Mouse (Mus musculus) regulatory T cell (primary cell): ENCODE measurements around the gene Hddc3.
"Not testable (repeated sequence)": the region's sequence is repeated elsewhere in the genome, so short reads cannot be mapped to it uniquely, and the experiment has no call there.

Experiments used
- in situ Hi-C: fragments of 300-600 bp; cut with MboI, MseI; formaldehyde crosslinking; loops from one replicate; pipeline ENCODE4 v1.15.1; 2025; ENCODE audit warnings: high pct_unique_total_duplicates

Hddc3 gene

DNA sequence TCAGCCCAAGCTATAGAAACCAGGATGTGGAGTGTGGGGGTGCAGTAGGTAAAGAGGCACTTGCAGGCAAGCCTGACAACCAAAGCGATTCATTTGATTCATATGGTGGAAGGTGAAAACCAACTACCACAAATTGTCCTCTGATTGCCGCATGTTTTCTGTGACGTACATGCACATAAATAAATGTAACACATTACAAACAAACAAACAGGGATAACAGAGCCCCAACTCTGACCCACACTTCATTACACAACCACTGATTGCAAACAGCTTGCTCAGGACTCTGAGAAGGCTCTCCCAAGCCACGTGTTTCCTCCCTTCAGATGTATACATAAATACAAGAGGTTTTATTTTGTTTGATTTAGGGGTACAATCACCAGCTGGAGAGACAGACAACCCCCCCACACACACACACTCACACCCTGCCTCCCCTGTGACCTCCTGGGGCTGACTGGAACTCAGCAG is 27.1 kb downstream of the Hddc3 start:
- in situ Hi-C loops, result no loop called here

DNA sequence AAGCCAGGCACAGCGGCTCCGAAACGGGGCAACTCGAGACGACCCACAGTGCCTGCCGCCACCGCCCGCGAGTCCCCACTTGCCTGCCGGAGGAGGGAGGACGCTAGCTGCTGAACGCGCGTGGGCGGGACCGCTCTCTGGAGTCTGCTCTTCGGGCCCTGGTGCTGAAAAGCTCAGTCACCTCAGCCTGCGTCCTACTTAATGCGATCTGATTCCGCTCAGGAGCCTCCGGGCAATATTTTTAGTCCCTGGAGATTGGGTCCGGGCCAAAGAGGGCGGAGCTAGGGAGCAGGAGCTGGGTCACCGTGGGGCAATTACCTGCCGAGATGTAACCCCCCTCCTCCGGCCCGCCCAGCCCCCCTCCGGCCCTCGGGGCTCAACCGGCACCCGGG is 27.7 kb downstream of the Hddc3 start:
- in situ Hi-C loops, result no loop called here

DNA sequence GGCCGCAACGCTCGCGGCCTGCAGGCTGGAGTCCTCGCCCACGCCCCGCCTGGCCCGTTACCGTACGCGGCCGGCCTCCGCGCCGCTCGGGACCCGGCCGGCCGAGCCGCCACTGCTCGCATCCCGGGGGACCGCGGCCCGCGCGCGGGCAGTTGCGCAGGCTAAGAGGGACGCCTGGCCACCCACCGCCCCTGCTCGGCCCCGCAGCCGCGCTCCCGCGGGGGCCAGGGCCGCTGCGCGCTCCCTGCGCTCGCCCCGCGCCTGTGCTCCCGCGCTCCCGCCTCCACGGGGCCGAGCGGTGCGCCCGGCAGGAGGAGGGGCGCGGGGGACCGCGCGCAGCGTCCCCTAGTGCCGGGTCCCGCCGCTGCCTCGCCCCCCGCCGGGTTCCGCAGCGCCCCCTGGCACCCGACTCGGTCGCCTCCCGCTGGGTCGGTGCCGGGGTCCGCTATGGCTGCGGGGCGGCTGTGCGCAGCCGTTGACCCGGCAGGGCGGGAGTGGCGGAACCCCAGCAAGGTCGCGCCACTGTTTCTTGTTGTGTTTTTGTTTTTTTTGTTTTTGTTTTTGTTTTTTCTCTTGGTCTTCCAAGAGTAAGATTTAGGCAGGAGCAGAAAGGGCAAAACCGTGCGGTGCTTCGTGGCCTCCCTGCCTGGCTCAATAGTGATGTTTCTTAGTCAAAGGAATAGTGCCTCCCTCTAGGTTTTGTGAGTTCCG is 28.3 kb downstream of the Hddc3 start, which contains the start of gene Man2a2:
Gene Man2a2 (minus strand): TSS at position 335 of the 711 bp plus-strand sequence.
- in situ Hi-C loops, result no loop called here

DNA sequence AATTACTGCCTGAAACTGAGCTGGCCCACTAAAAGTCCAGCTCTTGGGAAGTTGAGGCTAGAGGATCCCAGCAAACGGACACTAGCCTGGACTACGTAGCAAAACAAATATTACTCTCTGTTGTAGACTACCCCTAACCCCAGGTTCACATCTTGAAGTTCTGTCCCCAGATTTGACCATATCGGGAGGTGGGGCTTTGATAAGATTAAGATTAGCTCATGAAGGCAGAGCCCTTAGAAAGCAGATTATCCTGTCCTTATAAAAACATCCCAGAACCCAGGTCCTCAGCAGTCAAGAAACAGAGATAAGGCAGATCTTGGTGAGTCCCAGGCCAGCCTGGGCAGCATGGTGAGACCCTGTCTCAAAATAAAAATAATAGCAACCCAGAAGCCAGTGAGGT is 29.3 kb downstream of the Hddc3 start:
- in situ Hi-C loops, result no loop called here

DNA sequence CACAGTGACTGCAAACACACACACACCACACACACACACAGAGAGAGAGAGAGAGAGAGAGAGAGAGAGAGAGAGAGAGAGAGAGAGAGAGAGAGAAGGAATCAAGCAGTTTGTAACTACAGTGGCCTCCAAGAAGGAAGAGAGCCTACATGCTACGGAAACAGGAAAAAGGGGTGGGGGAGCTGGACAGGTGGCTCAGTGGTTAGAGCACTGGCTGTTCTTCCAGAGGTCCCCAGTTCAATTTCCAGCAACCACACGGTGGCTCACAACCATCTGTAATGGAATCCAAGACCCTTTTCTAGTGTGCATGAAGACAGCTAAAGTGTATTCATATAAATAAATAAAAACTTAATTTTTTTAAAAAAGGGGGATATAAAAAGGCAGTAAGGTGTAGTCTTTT is 29.8 kb downstream of the Hddc3 start:
- in situ Hi-C loops, result no loop called here

DNA sequence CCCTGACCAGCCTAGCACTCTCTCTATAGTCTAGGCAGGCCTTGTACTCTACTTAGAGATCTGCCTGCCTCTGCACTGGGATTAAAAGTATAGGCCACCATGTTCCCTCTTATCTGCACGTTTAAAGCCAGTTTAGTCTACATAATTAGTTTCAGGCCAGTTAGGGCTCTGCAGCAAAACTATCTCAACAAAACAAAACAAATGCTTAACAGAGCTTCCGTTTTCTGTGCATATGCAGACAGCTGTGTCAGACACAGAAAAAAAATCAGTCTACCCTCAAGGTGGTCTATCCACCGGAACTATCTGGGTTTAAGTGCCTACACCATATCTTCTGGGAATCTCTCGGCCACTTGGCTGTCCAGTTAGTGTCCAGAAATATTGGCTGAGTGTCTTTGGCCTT is 30.4 kb downstream of the Hddc3 start:
- in situ Hi-C loops, result no loop called here

DNA sequence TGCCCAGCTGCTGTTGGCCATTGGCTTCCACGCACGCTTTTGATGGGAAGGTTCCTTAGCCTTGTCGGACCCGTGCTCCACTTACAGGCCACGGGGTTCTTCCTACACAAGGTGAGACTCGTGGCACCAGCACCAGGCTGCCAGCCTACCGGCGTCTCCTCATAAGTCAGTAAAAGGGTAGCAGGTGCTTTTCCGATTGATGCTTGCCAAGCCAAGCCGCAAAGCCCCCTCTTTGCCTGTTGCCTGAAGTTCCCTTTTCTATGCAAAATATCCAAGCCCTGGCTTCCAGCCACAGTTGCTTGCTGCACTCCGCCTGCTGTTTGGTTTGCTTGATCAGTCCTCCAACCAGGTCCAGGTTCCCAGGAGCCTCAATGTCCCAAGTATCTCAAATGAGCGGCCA is 30.9 kb downstream of the Hddc3 start:
- in situ Hi-C loops, result no loop called here

DNA sequence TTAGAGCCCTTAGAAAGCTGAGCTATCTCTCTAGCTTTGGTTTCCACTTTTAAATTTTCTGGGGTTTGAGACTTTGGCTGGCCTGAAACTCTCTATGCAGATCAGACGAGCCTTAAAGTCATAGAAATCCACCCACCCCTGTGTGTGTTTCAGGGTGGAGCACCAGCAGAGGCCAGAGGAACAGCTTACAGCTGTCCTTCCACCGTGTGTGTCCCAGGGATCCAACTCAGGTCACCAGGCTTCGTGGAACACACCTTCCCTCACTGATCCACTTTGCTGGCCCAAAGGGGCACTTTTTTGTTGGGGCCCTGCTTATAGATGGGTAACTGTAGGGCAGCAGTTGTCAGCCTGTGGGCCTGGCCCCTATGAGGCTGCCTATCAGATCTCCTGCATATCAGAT is 31.4 kb downstream of the Hddc3 start:
- in situ Hi-C loops, result no loop called here

DNA sequence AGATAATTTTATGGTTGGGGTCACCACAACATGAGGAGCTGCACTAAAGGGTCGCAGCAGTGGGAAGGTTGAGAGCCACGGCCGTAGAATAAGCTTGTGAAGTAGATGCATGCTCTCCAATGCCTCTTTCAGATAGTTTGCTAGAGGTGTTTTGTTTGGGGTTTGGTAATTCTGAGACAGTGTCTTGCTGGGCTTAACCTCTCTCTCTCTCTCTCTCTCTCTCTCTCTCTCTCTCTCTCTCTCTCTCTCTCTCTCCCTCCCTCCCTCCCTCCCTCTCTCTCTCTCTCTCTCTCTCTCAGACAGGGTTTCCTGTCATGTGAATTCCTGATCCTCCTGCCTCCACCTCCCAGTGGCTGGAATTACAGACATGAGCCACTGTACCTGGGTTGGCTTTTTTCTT is 31.8 kb downstream of the Hddc3 start:
- in situ Hi-C loops, result loop anchor here (5.0 kb wide), 1 partner anchor 32 kb away; the partner anchor contains the start of genes Hddc3 and Unc45a

DNA sequence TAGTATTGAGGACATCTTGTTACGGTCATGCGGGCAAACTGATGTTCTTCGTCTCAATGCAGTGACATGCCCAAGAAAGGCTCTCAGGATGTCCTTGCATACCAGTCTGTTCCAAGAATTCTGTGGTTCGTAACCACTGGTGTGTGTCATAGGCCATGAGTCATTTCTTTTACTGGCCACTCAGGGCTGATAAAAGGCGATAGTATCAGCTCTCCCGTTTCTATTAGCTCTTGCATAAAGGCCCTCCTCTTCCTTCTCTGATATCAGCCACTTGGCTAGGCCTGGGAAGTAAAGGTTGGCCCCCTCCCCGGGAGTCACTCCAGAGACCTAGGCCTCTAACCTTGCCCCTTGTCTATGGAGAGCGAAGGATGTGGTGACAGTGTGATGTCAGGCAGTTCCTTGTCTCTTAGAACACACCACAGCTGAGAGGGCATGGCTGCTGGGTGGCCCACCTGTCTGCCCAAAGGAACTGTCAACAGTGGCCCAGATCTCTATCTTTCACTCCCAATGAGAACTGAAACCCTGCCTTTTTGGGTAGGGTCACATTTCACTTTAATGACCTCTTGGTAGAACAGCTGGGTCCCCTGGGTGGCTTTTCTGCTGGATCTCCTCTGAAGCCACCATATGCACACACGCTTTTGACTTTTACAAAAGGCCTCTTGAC is 32.6 kb downstream of the Hddc3 start:
- in situ Hi-C loops, result loop anchor here (5.0 kb wide), 1 partner anchor 33 kb away; the partner anchor contains the start of genes Hddc3 and Unc45a

DNA sequence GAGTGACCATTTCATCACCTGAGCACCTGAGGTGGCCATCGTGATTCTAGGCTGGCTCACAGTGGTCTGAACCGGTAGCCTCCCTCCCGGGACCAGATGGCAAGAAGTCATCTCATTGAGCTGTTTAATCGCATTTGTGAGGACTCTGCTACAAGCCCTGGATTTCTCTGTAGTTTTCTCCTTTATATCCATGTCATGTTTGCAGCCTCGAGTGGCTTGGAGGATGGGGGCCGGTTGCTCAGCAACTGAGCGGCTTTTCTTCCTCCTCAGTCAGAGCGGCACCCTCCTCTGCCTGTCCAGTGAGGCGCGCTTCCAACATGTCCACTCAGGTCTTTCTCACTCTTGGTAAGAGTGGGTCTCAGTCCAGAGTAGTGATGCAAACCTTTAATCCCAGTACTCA is 33.3 kb downstream of the Hddc3 start:
- in situ Hi-C loops, result loop anchor here (5.0 kb wide), 1 partner anchor 34 kb away; the partner anchor contains the start of genes Hddc3 and Unc45a

DNA sequence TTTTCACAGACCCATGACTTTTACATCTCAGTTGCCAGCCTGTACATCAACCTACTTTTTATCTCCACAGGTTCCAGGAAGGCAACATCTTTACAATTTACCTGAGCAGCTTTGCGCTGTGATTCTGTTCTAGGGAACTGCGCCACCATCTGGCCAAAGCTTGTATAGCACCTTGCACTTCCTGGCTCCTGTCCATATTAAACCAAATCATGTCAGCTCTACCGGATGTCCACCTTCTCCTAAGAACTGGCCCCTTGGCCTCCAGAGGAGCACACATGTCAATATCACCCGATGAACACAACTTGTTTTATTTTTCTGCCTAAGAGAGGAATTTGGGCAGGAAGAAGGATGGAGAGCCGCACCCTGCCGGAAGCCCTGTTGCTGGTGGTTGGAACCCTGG is 34.6 kb downstream of the Hddc3 start:
- in situ Hi-C loops, result loop anchor here (5.0 kb wide), 1 partner anchor 35 kb away; the partner anchor contains the start of genes Hddc3 and Unc45a

DNA sequence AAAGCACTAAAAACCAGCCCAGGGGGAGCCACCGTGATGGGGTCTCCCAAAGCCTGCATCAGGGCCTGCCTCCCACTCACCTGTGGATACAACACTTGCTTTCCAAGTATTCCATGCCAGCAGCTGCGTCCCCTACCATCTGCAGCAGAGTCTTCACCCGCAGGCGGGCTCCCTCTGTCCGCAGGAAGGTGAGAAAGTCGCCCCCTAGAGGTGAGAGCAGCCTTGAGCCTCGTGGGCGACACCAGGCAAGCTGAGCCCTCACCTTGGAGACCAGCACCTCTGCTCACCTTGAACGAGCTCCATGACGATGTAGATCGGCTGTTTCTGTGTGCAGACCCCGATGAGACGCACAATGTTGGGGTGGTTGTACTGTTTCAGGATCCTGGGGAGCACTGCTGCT is 36.6 kb downstream of the Hddc3 start:
- in situ Hi-C loops, result loop anchor here (5.0 kb wide), 1 partner anchor 37 kb away; the partner anchor contains the start of genes Hddc3 and Unc45a

DNA sequence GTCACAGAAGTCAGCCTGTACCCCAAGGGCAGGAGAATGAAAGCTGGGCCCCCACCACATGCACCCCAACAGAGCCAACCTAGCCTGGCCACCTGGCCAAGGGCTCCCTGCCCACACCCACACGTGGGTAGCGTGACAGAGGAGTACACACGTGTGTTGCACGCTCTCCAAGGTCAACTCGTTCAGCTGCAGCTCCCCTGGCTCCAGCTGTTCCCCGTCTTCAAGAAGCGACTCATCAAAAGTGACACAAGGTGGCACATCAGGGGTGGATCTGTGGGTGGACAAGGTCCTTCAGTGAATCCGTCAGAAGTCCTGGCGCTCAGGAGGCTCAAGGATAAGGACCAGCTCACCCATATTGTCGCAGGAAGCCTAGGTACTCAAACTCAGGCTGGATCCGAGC is 40.0 kb downstream of the Hddc3 start:
- in situ Hi-C loops, result no loop called here

DNA sequence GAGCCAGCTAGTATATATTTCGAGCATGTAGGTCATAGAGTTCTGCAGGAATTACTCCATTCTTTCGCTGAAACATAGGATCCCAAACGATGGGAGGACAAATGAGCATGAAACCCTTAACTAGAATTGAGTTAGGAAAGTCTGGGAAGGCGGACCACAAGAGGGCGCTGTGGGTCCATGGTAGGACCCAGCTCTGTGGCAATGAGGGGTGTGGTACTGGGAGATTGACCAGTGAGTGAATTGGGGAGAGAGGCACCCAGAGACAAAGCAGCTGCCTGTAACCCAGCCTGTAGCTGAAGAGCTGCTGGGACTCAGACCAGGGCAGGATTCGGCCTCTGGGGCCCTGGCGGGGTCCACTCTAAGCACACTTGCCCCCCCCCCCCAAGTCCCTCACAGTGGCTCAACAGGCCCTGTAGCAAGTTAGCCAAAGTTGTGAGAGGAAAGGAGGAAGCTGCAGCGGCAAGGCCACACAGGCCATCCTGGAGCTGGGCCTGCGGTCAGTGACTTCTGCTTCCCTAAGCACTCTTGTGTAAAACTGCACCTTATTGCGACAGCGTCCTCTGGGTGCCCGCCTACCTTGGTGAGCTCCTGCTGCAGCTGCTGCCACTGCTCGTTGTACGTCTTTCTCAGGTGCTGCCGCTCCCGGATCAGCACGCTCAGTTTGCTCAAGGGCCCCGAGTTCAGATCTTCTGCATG is 43.5 kb downstream of the Hddc3 start:
- in situ Hi-C loops, result loop anchor here (5.0 kb wide), 2 partner anchors 86 to 196 kb away; no protein-coding TSS in a partner anchor

DNA sequence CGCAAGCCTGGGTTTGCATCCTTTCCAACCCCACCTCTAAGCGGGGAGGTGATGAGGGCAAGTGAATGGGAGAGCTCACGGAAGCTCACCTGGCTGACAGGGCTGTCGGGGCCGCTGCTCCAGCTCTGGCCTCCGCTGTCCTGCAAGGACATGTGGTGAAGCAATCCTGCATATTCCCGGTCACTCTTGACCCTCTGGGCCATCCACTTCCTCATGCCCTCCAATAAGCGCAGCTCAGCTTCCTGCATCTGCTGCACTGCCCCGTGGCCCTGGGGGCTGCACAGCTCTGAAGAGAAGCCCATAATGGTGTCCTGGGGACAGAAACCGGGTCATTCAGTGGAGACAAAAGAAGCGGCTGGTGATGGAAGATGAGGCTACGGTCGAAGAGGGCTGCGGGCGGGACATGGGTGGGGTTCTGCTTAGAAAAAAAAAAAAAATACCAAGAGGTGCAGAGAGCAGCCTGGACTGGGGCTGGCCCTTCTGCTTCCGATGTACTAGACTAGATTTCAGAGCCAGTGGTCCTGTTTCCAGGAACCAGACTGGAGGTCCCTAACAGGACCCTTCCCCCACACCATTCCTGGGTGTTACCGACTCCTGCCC is 44.2 kb downstream of the Hddc3 start:
- in situ Hi-C loops, result loop anchor here (5.0 kb wide), 2 partner anchors 85 to 195 kb away; no protein-coding TSS in a partner anchor

DNA sequence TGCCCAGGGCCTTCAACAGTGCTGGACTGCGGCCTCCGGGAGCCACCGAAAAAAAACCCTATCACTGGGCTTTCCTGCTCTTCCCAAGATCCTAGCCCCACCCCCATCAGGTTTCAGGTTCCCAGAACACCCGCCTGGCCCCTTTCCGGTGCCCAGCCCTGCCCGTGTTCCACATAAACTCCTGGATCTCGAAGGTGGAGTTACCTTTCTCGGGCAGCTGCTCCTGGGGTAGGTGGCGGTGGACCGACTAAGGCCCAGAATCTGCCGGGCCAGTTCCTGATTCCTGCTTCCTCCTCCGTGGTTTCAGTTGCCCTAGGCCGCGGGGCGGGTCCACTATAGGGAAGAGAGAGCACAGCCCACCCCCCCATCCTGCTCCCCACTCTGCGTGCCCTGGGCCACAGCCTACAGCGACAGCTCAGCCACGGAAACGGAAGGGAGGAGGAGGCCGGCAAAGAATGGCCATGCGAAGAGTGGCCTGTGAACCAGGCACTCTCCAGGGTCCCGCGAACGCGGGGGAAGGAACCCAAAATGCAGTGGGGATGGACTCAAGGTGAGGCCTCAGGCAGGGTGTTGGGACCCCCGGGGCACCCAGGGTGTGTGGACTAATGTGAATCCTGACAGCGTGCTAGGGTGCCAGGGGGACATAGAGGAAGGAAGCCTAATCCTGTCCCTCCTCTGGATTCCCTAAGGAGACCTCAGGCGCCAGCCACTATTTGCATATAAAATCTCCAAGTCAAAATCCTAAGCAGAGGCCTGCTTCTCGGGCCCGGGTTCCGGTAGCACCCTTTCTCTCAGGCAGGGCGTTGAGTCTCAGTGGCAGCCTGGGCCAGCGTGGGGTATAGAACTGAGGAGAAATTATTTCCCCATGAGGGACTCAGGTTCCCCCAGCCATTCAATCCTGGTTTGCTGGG is 45.0 kb downstream of the Hddc3 start, which contains the start of gene Fes:
Gene Fes (minus strand): TSS at position 314 of the 911 bp plus-strand sequence.
- in situ Hi-C loops, result loop anchor here (5.0 kb wide), 2 partner anchors 84 to 194 kb away; no protein-coding TSS in a partner anchor

DNA sequence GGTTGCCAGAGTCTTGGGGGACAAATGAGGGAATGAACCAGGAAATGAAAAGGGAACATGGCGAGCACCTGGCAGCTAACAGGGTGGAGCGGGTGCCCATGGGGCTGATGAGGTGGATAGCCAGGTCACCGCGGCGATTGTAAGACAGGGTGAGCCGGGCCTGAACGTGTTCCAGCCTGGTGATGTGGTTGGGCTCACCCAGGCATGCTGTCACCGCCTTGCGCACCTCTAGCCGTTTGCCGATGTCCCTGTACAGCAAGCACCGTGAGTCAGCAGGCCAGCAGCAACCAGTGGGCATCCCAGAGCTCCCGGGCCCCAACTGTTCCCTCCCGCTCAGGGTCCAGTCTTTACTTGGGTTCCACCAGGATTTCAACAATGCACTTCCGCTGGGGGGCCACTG is 49.2 kb downstream of the Hddc3 start:
- in situ Hi-C loops, result loop anchor here (5.0 kb wide), 2 partner anchors 40 to 100 kb away; no protein-coding TSS in a partner anchor

DNA sequence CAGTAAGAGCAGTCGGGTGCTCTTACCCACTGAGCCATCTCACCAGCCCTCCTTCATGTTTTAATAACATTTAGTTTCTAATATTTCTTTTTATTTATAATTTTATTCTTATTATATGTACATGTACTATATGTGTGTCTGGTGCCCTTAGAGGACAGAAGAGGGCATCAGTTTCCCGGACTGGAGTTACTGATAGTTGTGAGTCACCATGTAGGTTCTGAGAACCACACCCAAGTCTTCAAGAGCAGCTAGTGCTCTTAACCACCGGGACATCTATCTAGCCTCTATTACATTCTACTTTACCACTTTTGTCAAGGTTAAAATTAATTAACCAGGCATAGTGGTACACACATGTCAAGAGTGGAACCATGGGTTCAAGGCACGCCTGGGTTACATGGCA is 51.7 kb downstream of the Hddc3 start:
- in situ Hi-C loops, result loop anchor here (5.0 kb wide), 2 partner anchors 38 to 98 kb away; no protein-coding TSS in a partner anchor

DNA sequence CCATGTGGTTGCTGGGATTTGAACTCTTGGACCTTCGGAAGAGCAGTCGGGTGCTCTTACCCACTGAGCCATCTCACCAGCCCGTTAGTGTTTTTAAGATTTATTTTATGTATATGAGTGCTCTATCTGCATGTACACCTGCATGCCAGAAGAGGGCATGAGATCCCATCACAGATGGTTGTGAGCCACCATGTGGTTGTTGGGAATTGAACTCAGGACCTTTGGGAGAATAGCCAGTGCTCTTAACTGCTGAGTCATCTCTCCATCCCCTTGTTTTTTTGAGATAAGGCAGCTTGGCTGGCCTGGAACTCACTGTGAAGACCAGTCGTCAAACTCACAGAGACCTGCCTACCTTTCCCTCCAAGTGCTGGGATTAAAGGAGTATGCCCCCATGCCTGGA is 53.5 kb downstream of the Hddc3 start:
- in situ Hi-C loops, result not testable (repeated sequence)
